Mouse (Mus musculus) thymus, adult 2 months (tissue): Measurements from ENCODE around the gene Gm42906. TPM values are rescaled to one million over a fixed set of nuclear protein-coding genes. Genes with fewer than 3 reads are reported as not detected.

Experiments used
- DNase-seq: peaks from one replicate; pipeline ENCODE4 v3.0.0; 2021
- H3K27ac ChIP-seq: fragments of 200-500 bp; 2 replicates; pipeline ENCODE4 v1.5.1; 2012; ENCODE audit warnings: low read length, control low read depth; ENCODE audit not compliant: control insufficient read depth, insufficient read depth
- H3K27me3 ChIP-seq: fragments of 200-500 bp; 2 replicates; pipeline ENCODE4 v1.6.1; 2012; ENCODE audit warnings: mild to moderate bottlenecking, low read length, moderate library complexity, mixed read lengths; ENCODE audit not compliant: control insufficient read depth, insufficient read depth
- H3K36me3 ChIP-seq: fragments of 200-500 bp; 2 replicates; pipeline ENCODE4 v1.6.1; 2012; ENCODE audit warnings: mild to moderate bottlenecking, low read length, moderate library complexity; ENCODE audit not compliant: control insufficient read depth, insufficient read depth
- H3K4me1 ChIP-seq: fragments of 200-500 bp; replicated peaks from 2 replicates; pipeline ENCODE4 v1.6.1; 2012; ENCODE audit warnings: low read length; ENCODE audit not compliant: control insufficient read depth, insufficient read depth
- H3K4me3 ChIP-seq: fragments of 200-500 bp; 2 replicates; pipeline ENCODE4 v1.5.1; 2012; ENCODE audit warnings: mild to moderate bottlenecking, low read length, control low read depth, moderate library complexity; ENCODE audit not compliant: control insufficient read depth, insufficient read depth
- CTCF ChIP-seq: fragments of 200-500 bp; IDR thresholded peaks from 2 replicates; pipeline ENCODE4 v1.5.1; 2012; ENCODE audit warnings: mild to moderate bottlenecking, control low read depth, low read length, moderate library complexity, borderline replicate concordance; ENCODE audit not compliant: control insufficient read depth, poor library complexity, insufficient read depth; ENCODE audit errors: extremely low read depth
- POLR2A ChIP-seq: fragments of 200-500 bp; IDR thresholded peaks from 2 replicates; pipeline ENCODE4 v1.6.1; 2012; ENCODE audit warnings: mild to moderate bottlenecking, low read length, control low read depth, moderate library complexity; ENCODE audit not compliant: control insufficient read depth, poor library complexity, insufficient read depth; ENCODE audit errors: extremely low read depth
- WGBS: fragments of 180-500 bp; shearing (Covaris S2); methylation state at CpG from one replicate; pipeline ENCODE4 v1.1.7; 2018; 5-methylcytosine and 5-hydroxymethylcytosine counted together
- polyA plus RNA-seq: library from polyadenylated mRNA; depleted of rRNA; stranded (reverse); fragments of >200 nt; gene quantifications from 2 replicates; pipeline ENCODE4 v1.2.3, GENCODE M21; 2012

Gm42906 gene
- polyA plus RNA-seq, 1 experiment, result not detected

GRCm38 (mm10) chr5:151367317-151367716 is 60.6 kb downstream of the Gm42906 start:
- no peak for DNase-seq
- H3K27ac ChIP-seq, result no peak overlapping the region
- no peaks in the 10 kb centered on the region for H3K36me3 ChIP-seq
- 72% methylated on average over 1 of the region's 1 CpGs for WGBS
- no peaks in the 10 kb centered on the region for H3K4me1 ChIP-seq
- H3K27me3 ChIP-seq, result no peaks in the 10 kb centered on the region
- TF ChIP-seq CTCF (no peak), POLR2A (no peak)
- no peak overlapping the region for H3K4me3 ChIP-seq

GRCm38 (mm10) chr5:151363343-151364000 is 64.5 kb downstream of the Gm42906 start:
- Histone ChIP-seq H3K4me1 (no peaks in the 10 kb centered on the region), H3K4me3 (no peak overlapping the region), H3K27ac (no peak overlapping the region), H3K27me3 (no peaks in the 10 kb centered on the region), H3K36me3 (no peaks in the 10 kb centered on the region)
- WGBS, result 84% methylated on average over 3 of the region's 3 CpGs
- TF ChIP-seq CTCF, result no peak
- no peak for TF ChIP-seq POLR2A
- DNase-seq, result no peak

GRCm38 (mm10) chr5:151349616-151350015 is 78.3 kb downstream of the Gm42906 start:
- no peak overlapping the region for H3K4me3 ChIP-seq
- H3K27me3 ChIP-seq, result no peaks in the 10 kb centered on the region
- H3K36me3 ChIP-seq, result no peaks in the 10 kb centered on the region
- DNase-seq, result no peak
- H3K4me1 ChIP-seq, result no peaks in the 10 kb centered on the region
- WGBS, result 87% methylated on average over 1 of the region's 1 CpGs
- TF ChIP-seq POLR2A, result no peak
- no peak for TF ChIP-seq CTCF
- no peak overlapping the region for H3K27ac ChIP-seq

DNA sequence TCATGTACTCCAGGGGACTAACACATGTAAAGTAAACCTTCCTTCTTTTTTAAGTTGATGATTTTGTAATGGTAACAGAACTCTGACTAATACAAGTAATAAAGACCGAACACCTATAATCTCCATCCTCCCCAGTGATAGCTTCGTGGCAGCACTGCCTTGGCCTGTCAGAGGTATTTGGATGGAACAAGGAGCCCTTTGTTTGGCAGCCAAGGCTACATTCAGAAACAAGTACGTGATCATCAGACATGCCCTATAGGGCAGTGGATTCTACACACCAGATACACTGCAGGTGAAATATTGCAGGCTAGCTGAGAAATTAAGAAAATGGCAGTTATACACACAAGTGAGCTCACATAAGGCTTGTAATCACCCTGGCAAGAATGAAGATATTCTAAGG is 79.5 kb downstream of the Gm42906 start:
- no peaks in the 10 kb centered on the region for H3K27me3 ChIP-seq
- no peak for DNase-seq
- H3K36me3 ChIP-seq, result no peaks in the 10 kb centered on the region
- H3K4me3 ChIP-seq, result no peak overlapping the region
- 98% methylated on average over 3 of the region's 3 CpGs for WGBS
- TF ChIP-seq CTCF, result no peak
- no peak for TF ChIP-seq POLR2A
- H3K4me1 ChIP-seq, result no peaks in the 10 kb centered on the region
- no peak overlapping the region for H3K27ac ChIP-seq

GRCm38 (mm10) chr5:151346626-151347025 is 81.3 kb downstream of the Gm42906 start:
- no peaks in the 10 kb centered on the region for H3K36me3 ChIP-seq
- H3K27me3 ChIP-seq, result no peaks in the 10 kb centered on the region
- no peak overlapping the region for H3K27ac ChIP-seq
- TF ChIP-seq POLR2A, result no peak
- TF ChIP-seq CTCF, result no peak
- H3K4me3 ChIP-seq, result no peak overlapping the region
- H3K4me1 ChIP-seq, result no peaks in the 10 kb centered on the region
- DNase-seq, result no peak
- 97% methylated on average over 8 of the region's 8 CpGs for WGBS

- H3K4me1 ChIP-seq, result no peaks in the 10 kb centered on the region
- WGBS, result 17% methylated on average over 4 of the region's 4 CpGs
- no peaks in the 10 kb centered on the region for H3K36me3 ChIP-seq
- no peak overlapping the region for H3K27ac ChIP-seq
- no peak for DNase-seq
- no peaks in the 10 kb centered on the region for H3K27me3 ChIP-seq
- H3K4me3 ChIP-seq, result no peak overlapping the region
- TF ChIP-seq POLR2A, result no peak
- TF ChIP-seq CTCF, result no peak
Measured at GRCm38 (mm10) chr5:151344737-151345136, 83.2 kb downstream of the Gm42906 start.

GRCm38 (mm10) chr5:151333686-151334085 is 94.3 kb downstream of the Gm42906 start:
- no peak for DNase-seq
- Histone ChIP-seq H3K27ac (no peak overlapping the region), H3K36me3 (no peaks in the 10 kb centered on the region), H3K4me3 (no peak overlapping the region), H3K27me3 (no peaks in the 10 kb centered on the region), H3K4me1 (no peaks in the 10 kb centered on the region)
- TF ChIP-seq CTCF, result no peak
- no peak for TF ChIP-seq POLR2A
